Mouse (Mus musculus) lung, adult 2 months (tissue): ENCODE measurements around the gene Ivns1abp.

ENCODE experiments used
- CTCF ChIP-seq: fragments of 200-500 bp; IDR thresholded peaks from 2 replicates; pipeline ENCODE4 v1.5.1; 2011; ENCODE audit warnings: mild to moderate bottlenecking, low read length, control low read depth; ENCODE audit not compliant: insufficient read depth
- POLR2A ChIP-seq: fragments of 200-500 bp; IDR thresholded peaks from 2 replicates; pipeline ENCODE4 v1.6.1; 2011; ENCODE audit warnings: low read depth, mild to moderate bottlenecking, control low read depth, low read length, borderline replicate concordance; ENCODE audit errors: extremely low read depth

DNA sequence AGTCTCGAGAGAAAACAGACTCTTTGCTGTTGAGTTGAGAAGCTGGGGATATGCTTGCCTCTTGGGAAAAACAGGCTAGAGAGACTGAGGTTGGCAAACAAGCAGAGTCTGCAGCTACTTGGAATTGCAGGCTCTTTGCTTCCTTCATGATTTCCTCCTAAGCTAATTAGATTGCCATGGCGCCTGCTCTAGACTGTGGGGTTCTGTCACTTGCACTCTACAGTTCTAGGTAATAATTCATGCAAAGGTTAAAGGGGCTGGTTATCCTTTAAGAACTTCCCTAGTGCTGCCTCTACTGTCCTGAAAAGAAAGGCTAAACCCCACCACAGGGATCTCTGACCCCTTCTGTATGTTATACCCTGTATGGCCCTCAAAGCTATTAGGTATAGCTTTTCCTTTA is 46.7 kb upstream of the Ivns1abp start:
- no peak for TF ChIP-seq CTCF
- TF ChIP-seq POLR2A, result no peak
